Mouse (Mus musculus): ENCODE results near the gene Usp46. TPM values are rescaled to one million over a fixed set of nuclear protein-coding genes. Genes with fewer than 3 reads are reported as not detected.

Gene Usp46
- total RNA-seq, 2 experiments from 2014 or later: 129 to 137 TPM

DNA sequence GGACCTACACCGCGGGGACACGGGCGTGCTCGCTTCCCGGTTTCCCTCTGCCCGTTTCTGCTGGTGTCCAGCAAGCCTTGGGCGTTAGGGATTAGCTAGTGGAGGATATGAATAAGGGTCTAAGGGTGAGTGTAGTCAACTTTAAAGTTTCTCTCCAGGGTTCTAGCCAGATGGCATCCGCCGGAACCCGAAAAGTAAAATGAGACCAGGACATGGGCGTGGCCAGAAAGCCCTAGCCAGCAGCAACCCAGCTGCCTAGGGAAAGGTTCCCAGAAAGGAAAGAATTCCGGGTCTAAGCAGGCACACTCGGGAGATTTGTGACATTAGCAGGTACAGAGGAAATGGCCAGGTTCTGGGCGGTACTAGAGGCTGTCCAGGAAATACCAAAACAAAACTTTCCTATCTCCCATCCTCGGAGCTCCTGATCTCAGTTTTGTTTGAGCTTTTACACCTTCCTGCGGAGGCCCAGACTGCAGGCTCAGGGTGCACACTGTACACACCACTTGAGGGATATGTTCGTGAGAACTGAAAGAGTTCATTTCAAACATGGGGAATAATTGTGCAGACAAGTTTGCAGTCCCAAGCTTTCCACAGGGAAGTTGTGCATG is 587 bp upstream of the Usp46 start:
- DNase-seq: no peak

GRCm38 (mm10) chr5:74067346-74067745 is 885 bp downstream of the Usp46 start:
- DNase-seq: no peak

DNA sequence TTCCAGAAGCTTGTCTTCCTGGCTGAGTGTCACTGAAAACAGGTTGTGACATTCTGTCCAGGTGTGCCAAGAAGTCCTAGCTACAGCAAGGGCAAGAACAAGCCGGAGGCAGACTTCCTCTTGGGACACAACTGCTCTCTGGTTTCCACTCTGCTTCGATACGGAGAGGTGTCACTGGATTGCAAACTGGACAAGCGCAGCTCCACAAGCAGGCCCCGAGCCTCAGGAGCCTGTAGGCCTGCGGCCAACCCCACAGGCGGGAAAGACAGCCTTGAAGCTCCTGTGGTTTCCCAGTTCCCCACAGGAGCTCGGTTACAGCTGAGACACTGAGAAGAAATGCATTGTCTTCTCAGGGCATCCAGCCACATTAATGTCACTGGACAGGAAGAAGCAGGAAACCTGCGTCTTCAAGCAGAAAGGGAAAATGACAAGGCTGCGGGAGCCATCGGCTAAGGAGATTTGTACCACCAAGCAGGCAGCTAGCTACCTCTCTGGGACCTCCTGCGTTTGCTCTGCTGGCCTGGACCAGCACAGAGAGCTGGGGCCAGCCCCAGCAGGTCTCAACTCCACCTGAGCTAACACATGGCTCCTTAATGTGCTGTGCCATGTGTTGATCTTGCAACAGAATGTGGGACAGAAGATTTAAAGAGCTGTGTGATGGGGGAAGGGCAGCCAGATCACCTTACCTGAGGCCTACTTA is 1.7 kb downstream of the Usp46 start:
- DNase-seq: no peak

DNA sequence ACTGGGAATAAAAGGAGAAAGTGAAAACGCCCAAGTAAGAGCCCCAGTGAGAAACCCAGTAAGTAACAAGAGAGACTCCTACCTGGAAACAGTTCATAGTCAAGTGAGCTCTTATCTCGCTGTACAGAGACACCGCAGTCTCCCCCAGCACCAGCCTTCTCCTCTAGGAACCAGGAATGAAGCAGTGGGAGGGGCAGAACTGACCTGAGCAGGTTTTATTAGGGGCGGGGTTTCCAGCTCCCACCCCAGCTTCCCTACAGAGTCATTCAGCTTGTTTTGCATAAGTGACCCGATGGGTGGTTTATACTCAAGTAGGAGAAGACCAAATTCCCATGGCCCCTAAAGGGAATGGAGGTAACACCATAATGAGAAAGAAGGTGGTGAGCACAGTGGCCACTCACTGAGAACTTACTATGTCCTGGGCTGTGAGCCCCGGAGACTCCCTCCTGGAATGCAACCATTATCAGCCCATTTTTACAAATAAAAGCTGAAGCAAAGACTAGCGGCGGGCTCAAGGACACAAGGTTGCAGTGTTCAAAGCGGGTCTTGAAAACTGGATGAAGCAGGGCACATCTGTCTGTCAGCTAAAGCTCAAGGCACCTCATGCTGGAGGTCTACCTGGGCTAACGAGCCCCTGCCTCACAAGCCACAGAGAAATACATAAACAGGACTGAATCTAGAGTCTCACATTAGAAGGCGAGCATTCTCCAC is 2.5 kb downstream of the Usp46 start:
- no peak for DNase-seq

GRCm38 (mm10) chr5:74064844-74065243 is 3.4 kb downstream of the Usp46 start:
- no peak for DNase-seq

GRCm38 (mm10) chr5:74063226-74063747 is 4.9 kb downstream of the Usp46 start:
- no peak for DNase-seq

GRCm38 (mm10) chr5:74062266-74062665 is 6.0 kb downstream of the Usp46 start:
- DNase-seq: no peak

GRCm38 (mm10) chr5:74061408-74062047 is 6.7 kb downstream of the Usp46 start:
- no peak for DNase-seq

GRCm38 (mm10) chr5:74052171-74052909 is 15.9 kb downstream of the Usp46 start:
- no peak for DNase-seq

DNA sequence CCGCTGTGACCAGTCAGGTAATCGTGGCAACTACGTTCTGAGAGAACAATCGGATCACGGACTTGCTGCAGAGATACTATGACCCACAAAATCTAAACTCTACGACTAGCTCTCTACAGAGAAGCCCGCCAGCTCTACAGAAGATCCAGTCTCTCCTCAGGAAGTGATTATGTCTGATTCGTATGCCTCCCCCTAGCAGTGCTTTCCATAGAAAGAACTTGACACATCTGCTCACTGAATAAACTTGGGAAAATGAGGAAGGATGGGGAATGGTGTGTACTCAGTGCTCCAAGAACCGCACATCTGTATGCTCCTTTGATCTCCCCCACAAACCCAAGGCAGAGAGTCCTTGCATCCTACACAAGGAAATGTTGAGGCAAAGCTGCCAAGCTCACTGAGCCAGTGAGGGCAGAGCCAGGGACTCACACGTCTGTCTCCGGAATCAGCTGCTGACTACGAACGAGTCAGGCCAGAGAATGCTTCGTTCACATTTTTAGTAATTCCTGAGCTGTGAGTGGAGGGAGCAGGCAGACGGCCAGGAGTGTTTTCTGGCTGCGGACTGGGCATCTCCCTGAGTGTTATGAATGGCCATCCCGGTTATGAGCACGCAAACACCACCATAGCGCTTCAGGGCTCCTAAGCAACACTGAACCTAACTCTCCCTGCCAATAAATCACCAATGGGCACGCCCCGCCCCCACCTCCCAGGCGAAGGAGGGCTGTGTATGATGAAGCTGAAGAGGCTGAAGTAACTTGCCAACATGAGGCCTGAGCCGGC is 16.6 kb downstream of the Usp46 start:
- no peak for DNase-seq

DNA sequence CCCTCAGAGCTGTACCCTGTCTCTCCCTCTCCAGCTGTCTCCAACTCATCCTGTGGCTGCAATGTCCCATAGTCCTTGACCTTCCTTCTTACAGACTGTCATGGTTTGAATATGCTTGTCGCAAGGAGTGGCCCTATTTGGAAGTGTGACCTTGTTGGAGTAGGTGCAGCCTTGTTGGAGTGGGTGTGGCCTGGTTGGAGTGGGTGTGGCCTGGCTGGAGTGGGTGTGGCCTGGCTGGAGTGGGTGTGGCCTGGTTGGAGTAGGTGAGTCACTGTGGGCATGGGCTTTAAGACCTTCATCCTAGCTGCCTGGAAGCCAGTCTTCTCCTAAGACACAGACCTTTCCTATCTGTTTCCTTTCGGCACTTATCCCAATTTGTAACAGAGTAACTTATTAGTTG is 17.3 kb downstream of the Usp46 start:
- no peak for DNase-seq

DNA sequence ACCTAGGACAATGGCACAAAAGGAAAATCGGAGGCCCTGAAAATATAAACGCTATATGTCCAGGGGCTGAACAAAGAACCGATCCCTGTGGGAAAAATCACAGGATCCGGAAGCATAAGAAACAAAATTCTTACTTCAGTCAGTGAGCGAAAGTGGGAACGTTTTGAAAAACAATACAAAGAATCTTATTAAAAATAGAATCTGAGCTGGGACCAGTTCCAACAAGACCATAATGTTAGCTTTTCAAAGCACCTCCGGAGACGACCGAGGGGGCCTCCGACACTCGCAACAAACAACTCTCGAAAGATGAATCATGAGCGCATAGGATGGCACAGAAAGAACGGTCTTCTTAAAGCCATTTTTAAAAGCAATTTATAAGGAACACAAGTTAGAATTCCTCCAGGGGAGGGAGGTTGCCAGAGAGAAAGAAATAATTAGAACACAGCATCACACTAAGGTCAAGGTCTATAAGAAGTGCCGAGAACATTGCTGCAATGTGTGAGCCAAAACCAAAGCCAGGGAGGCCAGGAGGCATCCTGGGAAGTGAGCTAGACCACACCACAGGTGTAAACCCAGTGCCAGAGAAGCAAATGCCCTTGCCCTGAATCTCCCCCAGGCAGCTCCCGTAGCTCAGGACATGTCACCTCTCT is 19.3 kb downstream of the Usp46 start:
- DNase-seq: no peak

DNA sequence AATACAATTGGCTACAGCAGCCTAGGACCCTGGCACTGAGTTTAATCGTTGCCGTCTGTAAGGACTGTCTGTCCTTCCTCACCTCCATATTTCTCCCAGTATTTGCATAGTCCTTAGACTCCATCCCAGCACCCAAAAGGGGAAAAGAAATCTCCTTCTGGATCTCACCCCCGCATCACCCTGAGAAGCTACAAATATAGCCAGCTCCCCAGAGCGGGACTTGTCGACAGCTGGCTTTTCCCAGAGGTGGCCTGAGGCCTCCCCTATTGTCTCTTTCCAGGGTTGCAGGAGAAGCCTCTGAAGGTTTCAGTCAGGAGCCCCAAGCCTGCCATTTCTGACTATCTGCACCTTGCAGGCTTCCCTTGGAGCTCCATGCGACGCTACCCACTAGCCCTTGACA is 23.6 kb downstream of the Usp46 start:
- no peak for DNase-seq

DNA sequence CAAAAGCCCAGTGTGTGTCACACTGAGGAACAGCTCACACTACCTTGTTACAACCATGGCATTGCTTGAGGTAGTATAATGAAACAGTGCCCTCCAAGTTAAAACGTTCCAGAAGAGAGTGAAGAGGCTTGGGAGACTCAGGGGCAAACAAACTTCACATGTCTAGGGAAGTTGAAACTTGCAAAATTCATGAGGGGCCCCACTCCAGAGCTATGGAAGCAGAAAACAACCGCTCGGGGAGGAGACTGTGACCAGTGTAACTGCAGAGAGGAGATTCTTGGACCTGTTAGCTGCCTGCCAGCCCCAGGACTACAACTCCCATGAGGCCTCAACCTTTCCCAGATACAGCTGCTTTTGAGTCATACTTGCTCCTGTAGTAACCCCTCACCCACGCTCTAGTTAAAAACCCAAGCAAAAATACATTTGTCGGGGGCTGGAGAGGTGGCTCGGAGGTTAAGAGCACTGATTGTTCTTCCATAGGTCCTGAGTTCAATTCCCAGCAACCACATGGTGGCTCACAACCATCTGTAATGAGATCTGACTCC is 25.4 kb downstream of the Usp46 start:
- DNase-seq: no peak

DNA sequence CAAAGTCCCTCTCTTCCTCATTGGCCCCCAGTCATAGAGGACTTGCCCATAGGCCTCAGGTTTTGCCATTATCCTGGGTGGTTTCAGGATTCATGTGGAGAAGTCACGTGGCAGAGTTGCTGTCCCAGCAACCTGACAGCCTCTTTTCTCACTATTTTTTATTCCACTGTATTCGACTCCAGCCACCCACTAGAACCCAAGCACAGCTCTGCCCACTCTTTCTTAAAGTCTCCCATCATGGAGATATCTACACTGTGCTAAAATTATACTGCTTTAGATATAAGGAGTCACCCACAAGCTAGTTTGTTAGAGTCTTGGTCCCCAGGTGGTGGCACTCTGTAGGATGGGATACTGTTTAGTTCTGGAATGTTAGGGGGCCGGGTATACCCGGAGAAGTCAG is 27.7 kb downstream of the Usp46 start:
- DNase-seq: no peak

GRCm38 (mm10) chr5:74035454-74035853 is 32.8 kb downstream of the Usp46 start:
- DNase-seq: no peak

- DNase-seq: no peak
Observed at GRCm38 (mm10) chr5:74034177-74034576, 34.1 kb downstream of the Usp46 start.

DNA sequence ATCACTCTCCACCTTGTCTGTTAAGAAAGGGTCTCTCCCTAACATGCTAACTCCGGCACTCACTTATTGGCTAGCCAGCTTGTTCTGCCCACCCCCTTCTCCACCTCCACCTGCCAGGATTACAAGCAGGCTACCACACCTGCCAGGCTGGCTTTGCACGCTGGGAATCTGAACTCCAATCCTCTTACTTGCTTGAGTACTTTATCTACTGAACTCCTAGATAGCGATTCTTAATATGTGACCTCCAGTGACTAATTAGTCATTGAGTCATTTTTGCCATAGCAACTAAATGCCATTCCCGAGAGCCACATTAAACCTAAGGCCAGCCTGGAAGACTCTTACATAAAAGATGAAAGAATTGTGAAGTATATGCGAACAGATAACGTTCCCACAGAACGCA is 38.4 kb downstream of the Usp46 start:
- DNase-seq: no peak

DNA sequence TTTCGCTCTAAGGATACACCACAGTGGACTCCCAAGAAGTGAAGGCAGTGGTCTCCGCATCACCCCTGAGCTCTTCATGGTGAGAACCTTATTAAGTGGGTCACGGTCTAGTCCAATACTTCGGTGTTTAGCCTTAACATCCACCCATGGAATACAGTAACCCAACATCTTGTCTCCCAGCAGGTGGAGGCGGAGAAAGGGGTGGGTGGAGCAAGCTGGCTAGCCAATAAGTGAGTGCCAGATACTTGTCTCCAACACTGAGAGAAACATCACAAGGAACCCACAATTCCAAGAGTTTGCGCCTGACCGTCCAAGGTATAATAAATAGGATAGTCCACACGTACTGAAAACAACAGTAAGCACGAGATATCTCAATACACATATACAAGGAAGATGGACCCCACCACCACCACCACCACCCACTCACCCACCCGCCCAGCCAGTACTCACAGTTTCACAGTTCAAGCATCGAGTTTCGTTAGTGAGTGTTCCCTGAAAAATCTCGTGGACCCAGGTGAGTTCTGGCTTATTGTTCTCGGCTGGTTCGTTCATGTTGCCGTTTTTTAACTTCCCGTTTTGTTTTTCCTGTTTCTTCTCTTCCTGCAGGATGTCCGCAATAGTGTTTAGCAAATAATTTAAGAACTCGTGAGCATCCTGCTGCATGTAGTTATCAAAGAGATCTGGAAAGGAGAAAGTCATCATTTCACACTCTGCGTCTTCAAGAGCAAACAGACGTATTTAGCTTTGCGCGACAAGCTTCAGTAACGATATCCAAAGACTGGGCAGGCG is 39.3 kb downstream of the Usp46 start:
- DNase-seq: no peak

DNA sequence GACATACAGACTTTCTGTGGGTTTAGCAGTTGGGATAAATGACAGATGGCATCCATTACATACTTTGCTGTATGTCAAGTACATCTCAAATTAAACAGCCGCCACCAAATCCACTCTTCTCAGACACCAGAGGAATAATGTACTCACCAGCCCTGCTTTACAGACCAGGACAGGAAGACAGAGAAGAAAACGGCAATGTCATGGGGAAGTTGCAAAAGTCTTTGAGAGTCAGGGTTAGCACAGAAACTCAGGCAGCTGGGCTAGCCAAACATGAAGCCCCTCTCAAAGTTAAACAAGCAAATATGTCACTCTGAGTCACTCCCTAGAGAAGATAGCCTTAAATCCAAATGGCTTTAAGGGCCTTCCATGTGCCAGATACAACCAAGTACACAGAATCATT is 40.0 kb downstream of the Usp46 start:
- no peak for DNase-seq
